Mouse (Mus musculus) bone marrow, adult 2 months (tissue): ENCODE measurements around the gene Kcna6.

Source experiments
- CTCF ChIP-seq: fragments of 200-500 bp; IDR thresholded peaks from 2 replicates; pipeline ENCODE4 v1.5.1; 2011; ENCODE audit warnings: low read length, control low read depth; ENCODE audit not compliant: control insufficient read depth, insufficient read depth
- POLR2A ChIP-seq: fragments of 200-500 bp; IDR thresholded peaks from 2 replicates; pipeline ENCODE4 v1.6.1; 2011; ENCODE audit warnings: low read depth, mild to moderate bottlenecking, control low read depth, low read length, borderline replicate concordance; ENCODE audit not compliant: control insufficient read depth

- TF ChIP-seq CTCF (no peak), POLR2A (no peak)
These were observed 15.4 kb upstream of the Kcna6 start for GRCm38 (mm10) chr6:126755729-126756411.
